Mouse (Mus musculus) kidney, embryonic 16.5 days (tissue): ENCODE results near the gene Ppard. TPM values are rescaled to one million over a fixed set of nuclear protein-coding genes. Genes with fewer than 3 reads are reported as not detected.

ENCODE experiments used
- ATAC-seq: fragments of 200-750 bp; cut with Nextera tagmentation; 2 replicates; pipeline ENCODE4 v1.8.0; 2017; ENCODE audit warnings: moderate TSS enrichment; ENCODE audit not compliant: low FRiP score, low TSS enrichment
- H3K27ac ChIP-seq: fragments of 300-500 bp; sonication (generic); 2 replicates; pipeline ENCODE4 v1.5.1; 2014; ENCODE audit warnings: low read length
- H3K27me3 ChIP-seq: fragments of 300-500 bp; sonication (generic); 2 replicates; pipeline ENCODE4 v1.6.1; 2014; ENCODE audit warnings: low read length, control low read depth, mixed read lengths; ENCODE audit not compliant: insufficient read depth
- H3K36me3 ChIP-seq: fragments of 300-500 bp; sonication (generic); 2 replicates; pipeline ENCODE4 v1.6.1; 2014; ENCODE audit warnings: low read length, control low read depth, mixed read lengths; ENCODE audit not compliant: insufficient read depth
- H3K4me1 ChIP-seq: fragments of 300-500 bp; sonication (generic); 2 replicates; pipeline ENCODE4 v1.6.1; 2014; ENCODE audit warnings: low read length, control low read depth, mixed read lengths; ENCODE audit not compliant: insufficient read depth
- H3K4me2 ChIP-seq: fragments of 300-500 bp; sonication (generic); replicated peaks from 2 replicates; pipeline ENCODE4 v1.6.1; 2014; ENCODE audit warnings: low read depth, low read length
- H3K4me3 ChIP-seq: fragments of 300-500 bp; sonication (generic); 2 replicates; pipeline ENCODE4 v1.5.1; 2014; ENCODE audit warnings: mild to moderate bottlenecking, low read length
- H3K9ac ChIP-seq: fragments of 300-500 bp; sonication (generic); replicated peaks from 2 replicates; pipeline ENCODE4 v1.6.1; 2014; ENCODE audit warnings: low read length
- H3K9me3 ChIP-seq: fragments of 300-500 bp; sonication (generic); 2 replicates; pipeline ENCODE4 v1.6.1; 2016; ENCODE audit warnings: low read length, control low read depth
- WGBS: fragments of 180-500 bp; shearing (Covaris S2); extraction: QIAGEN DNeasy Blood & Tissue Kit; methylation state at CpG from one replicate; pipeline ENCODE4 v1.1.7; 2014; 5-methylcytosine and 5-hydroxymethylcytosine counted together
- polyA plus RNA-seq: library from polyadenylated mRNA; unstranded; fragments of >200 nt; fragmentation: Nextera tagmentation; extraction: Ambion mirVana; gene quantifications from 2 replicates; pipeline ENCODE4 v1.2.1, GENCODE M21; 2015

Ppard gene
- polyA plus RNA-seq, 1 experiment from 2014 or later = 2.2 TPM

GRCm38 (mm10) chr17:28277721-28278120, 45.2 kb downstream of the Ppard start:
- Histone ChIP-seq H3K4me1 (peaks cover 48% of the 10 kb centered on the region), H3K4me2 (no peak overlapping the region), H3K36me3 (no peaks in the 10 kb centered on the region), H3K4me3 (no peak overlapping the region), H3K9me3 (no peaks in the 10 kb centered on the region), H3K27me3 (no peaks in the 10 kb centered on the region), H3K27ac (no peak overlapping the region), H3K9ac (no peak overlapping the region)
- no peak for ATAC-seq
- 81% methylated on average over 10 of the region's 10 CpGs for WGBS

- Histone ChIP-seq H3K27ac (peak overlapping the region; percentile 73; the same call in 1 of the 2 replicates), H3K9me3 (no peaks in the 10 kb centered on the region)
These were observed 45.7 kb downstream of the Ppard start for GRCm38 (mm10) chr17:28278156-28278555.

GRCm38 (mm10) chr17:28279236-28279635, 46.7 kb downstream of the Ppard start:
- Histone ChIP-seq H3K4me3 (no peak overlapping the region), H3K9me3 (no peaks in the 10 kb centered on the region), H3K27ac (peak overlapping the region; percentile 73), H3K36me3 (no peaks in the 10 kb centered on the region), H3K4me1 (peaks cover 57% of the 10 kb centered on the region), H3K4me2 (no peak overlapping the region), H3K9ac (0 out of 2 replicates have a peak overlapping the region, but pooled peaks have one; percentile 9), H3K27me3 (no peaks in the 10 kb centered on the region)
- ATAC-seq = peak; percentile 40
- 23% methylated on average over 4 of the region's 4 CpGs for WGBS

More at GRCm38 (mm10) chr17:28278156-28278555, 45.7 kb downstream of the Ppard start:
- H3K4me2 ChIP-seq = no peak overlapping the region
- H3K27me3 ChIP-seq = no peaks in the 10 kb centered on the region
- H3K36me3 ChIP-seq = no peaks in the 10 kb centered on the region
- no peak overlapping the region for H3K9ac ChIP-seq
- ATAC-seq = no peak
- 72% methylated on average over 3 of the region's 3 CpGs for WGBS
- peaks cover 50% of the 10 kb centered on the region for H3K4me1 ChIP-seq
- H3K4me3 ChIP-seq = no peak overlapping the region

GRCm38 (mm10) chr17:28279780-28280422, 47.4 kb downstream of the Ppard start:
- Histone ChIP-seq H3K9me3 (no peaks in the 10 kb centered on the region), H3K4me2 (no peak overlapping the region), H3K27me3 (no peaks in the 10 kb centered on the region), H3K27ac (peak overlapping the region; percentile 73), H3K9ac (peak overlapping the region; percentile 23; the same call in 1 of the 2 replicates), H3K36me3 (no peaks in the 10 kb centered on the region), H3K4me3 (no peak overlapping the region), H3K4me1 (peaks cover 64% of the 10 kb centered on the region)
- WGBS = 59% methylated on average over 15 of the region's 15 CpGs
- ATAC-seq = peak; percentile 49; the same call in 1 of the 2 replicates

- H3K4me3 ChIP-seq = no peak overlapping the region
- WGBS = 65% methylated on average over 7 of the region's 7 CpGs
- no peak overlapping the region for H3K4me2 ChIP-seq
- no peaks in the 10 kb centered on the region for H3K36me3 ChIP-seq
- peaks cover 69% of the 10 kb centered on the region for H3K4me1 ChIP-seq
- peak overlapping the region; percentile 73; the same call in 1 of the 2 replicates for H3K27ac ChIP-seq
- no peak for ATAC-seq
- H3K9me3 ChIP-seq = no peaks in the 10 kb centered on the region
- peak overlapping the region; percentile 36; the same call in 1 of the 2 replicates for H3K9ac ChIP-seq
- H3K27me3 ChIP-seq = no peaks in the 10 kb centered on the region
These were observed 47.9 kb downstream of the Ppard start for GRCm38 (mm10) chr17:28280423-28280800.

- WGBS = 21% methylated on average over 5 of the region's 5 CpGs
- H3K27ac ChIP-seq = peak overlapping the region; percentile 26; the same call in 1 of the 2 replicates
These were observed 48.4 kb downstream of the Ppard start for GRCm38 (mm10) chr17:28280831-28281377.

GRCm38 (mm10) chr17:28281866-28282441, 49.5 kb downstream of the Ppard start:
- no peak for ATAC-seq
- 87% methylated on average over 7 of the region's 7 CpGs for WGBS
- Histone ChIP-seq H3K27ac (no peak overlapping the region), H3K4me3 (no peak overlapping the region), H3K9me3 (no peaks in the 10 kb centered on the region), H3K4me1 (peaks cover 84% of the 10 kb centered on the region), H3K36me3 (no peaks in the 10 kb centered on the region), H3K4me2 (no peak overlapping the region), H3K9ac (peak overlapping the region; percentile 31; the same call in 1 of the 2 replicates), H3K27me3 (no peaks in the 10 kb centered on the region)

More at GRCm38 (mm10) chr17:28280831-28281377, 48.4 kb downstream of the Ppard start:
- H3K4me3 ChIP-seq = no peak overlapping the region
- H3K9ac ChIP-seq = peak overlapping the region; percentile 36
- no peaks in the 10 kb centered on the region for H3K27me3 ChIP-seq
- H3K4me2 ChIP-seq = no peak overlapping the region
- ATAC-seq = 0 out of 2 replicates have a peak, but pooled peaks have one; percentile 34
- H3K4me1 ChIP-seq = peaks cover 74% of the 10 kb centered on the region
- H3K9me3 ChIP-seq = no peaks in the 10 kb centered on the region
- H3K36me3 ChIP-seq = no peaks in the 10 kb centered on the region

GRCm38 (mm10) chr17:28283199-28283598, 50.7 kb downstream of the Ppard start:
- no peaks in the 10 kb centered on the region for H3K9me3 ChIP-seq
- no peak overlapping the region for H3K4me3 ChIP-seq
- no peak overlapping the region for H3K9ac ChIP-seq
- 66% methylated on average over 10 of the region's 10 CpGs for WGBS
- H3K36me3 ChIP-seq = no peaks in the 10 kb centered on the region
- no peak overlapping the region for H3K4me2 ChIP-seq
- no peaks in the 10 kb centered on the region for H3K27me3 ChIP-seq
- H3K4me1 ChIP-seq = peaks cover 87% of the 10 kb centered on the region
- no peak overlapping the region for H3K27ac ChIP-seq
- no peak for ATAC-seq

GRCm38 (mm10) chr17:28286133-28286532, 53.6 kb downstream of the Ppard start:
- 56% methylated on average over 10 of the region's 10 CpGs for WGBS
- Histone ChIP-seq H3K4me2 (no peak overlapping the region), H3K4me1 (peaks cover 66% of the 10 kb centered on the region), H3K27ac (0 out of 2 replicates have a peak overlapping the region, but pooled peaks have one; percentile 14), H3K9me3 (no peaks in the 10 kb centered on the region), H3K9ac (peak overlapping the region; percentile 38; the same call in 1 of the 2 replicates), H3K36me3 (no peaks in the 10 kb centered on the region), H3K27me3 (no peaks in the 10 kb centered on the region), H3K4me3 (no peak overlapping the region)
- no peak for ATAC-seq
